Mouse (Mus musculus): ENCODE results near the gene Chd6. TPM values are rescaled to one million over a fixed set of nuclear protein-coding genes. Genes with fewer than 3 reads are reported as not detected.

Gene Chd6
- polyA plus RNA-seq, 1 experiment from 2014 or later, result 39.4 TPM

Other genes starting within 250 kb of the Chd6 start
- 8.2 and 10.2 TPM in 2 replicates for gene Zhx3, start 236.1 kb downstream of the Chd6 start, polyA plus RNA-seq (2014; fragmentation: Nextera tagmentation; extraction: Ambion mirVana)
- gene Lpin3, start 228.4 kb downstream of the Chd6 start, polyA plus RNA-seq (2014; fragmentation: Nextera tagmentation; extraction: Ambion mirVana), result 0.99 and 1.2 TPM in 2 replicates
- gene Emilin3, start 196.7 kb downstream of the Chd6 start, polyA plus RNA-seq (2014; fragmentation: Nextera tagmentation; extraction: Ambion mirVana), result 3.5 and 3.8 TPM in 2 replicates